Mouse (Mus musculus) monocyte, adult 5-6 weeks (primary cell): ENCODE measurements around the gene Rhoa. TPM values are rescaled to one million over a fixed set of nuclear protein-coding genes. Genes with fewer than 3 reads are reported as not detected.
"Not testable (repeated sequence)": the region's sequence is repeated elsewhere in the genome, so short reads cannot be mapped to it uniquely, and the experiment has no call there.

Source experiments
- ATAC-seq: fragments of 153-309, 156-312 bp; replicated peaks from 2 replicates; pipeline ENCODE4 v1.8.0; 2017; ENCODE audit warnings: mild to moderate bottlenecking; ENCODE audit not compliant: low TSS enrichment, insufficient number of reproducible peaks, severe bottlenecking, poor library complexity, low FRiP score
- total RNA-seq: library from RNA; stranded (forward); fragments of 200-1000, 200-491, 200-594 nt; gene quantifications from 3 replicates; pipeline ENCODE4 v1.2.3, GENCODE M21; 2017

The Rhoa gene
- total RNA-seq, result 777 to 880 TPM (median 867 TPM) in 3 replicates

GRCm38 (mm10) chr9:108305629-108306520 is at the start of gene Rhoa, which contains the start of gene Tcta:
Gene Rhoa, plus strand, starts transcription at chr9:108306129.
Gene Tcta, minus strand, starts transcription at chr9:108306160.
- peak; percentile 85 for ATAC-seq

GRCm38 (mm10) chr9:108260526-108260925 is 45.4 kb upstream of the Rhoa start:
- ATAC-seq, result no peak

- no peak for ATAC-seq
Observed at GRCm38 (mm10) chr9:108261865-108262264, 44.1 kb upstream of the Rhoa start.

GRCm38 (mm10) chr9:108262494-108263049 is 43.4 kb upstream of the Rhoa start:
- no peak for ATAC-seq

GRCm38 (mm10) chr9:108263131-108263681 is 42.7 kb upstream of the Rhoa start:
- ATAC-seq, result no peak

- ATAC-seq, result peak; percentile 88
Observed at GRCm38 (mm10) chr9:108263690-108264190, 42.2 kb upstream of the Rhoa start, which contains the start of gene Dag1. Gene Dag1, minus strand, starts transcription at chr9:108263958.

- ATAC-seq, result 0 out of 2 replicates have a peak, but pooled peaks have one; percentile 1
Observed at GRCm38 (mm10) chr9:108264191-108264921, 41.6 kb upstream of the Rhoa start.

- ATAC-seq, result no peak
Observed at GRCm38 (mm10) chr9:108266261-108266935, 39.5 kb upstream of the Rhoa start.

- no peak for ATAC-seq
Observed at GRCm38 (mm10) chr9:108267691-108268090, 38.2 kb upstream of the Rhoa start.

- not testable (repeated sequence) for ATAC-seq
Observed at GRCm38 (mm10) chr9:108268701-108269100, 37.2 kb upstream of the Rhoa start.

- no peak for ATAC-seq
Observed at GRCm38 (mm10) chr9:108271941-108272340, 34.0 kb upstream of the Rhoa start.

GRCm38 (mm10) chr9:108272691-108273090 is 33.2 kb upstream of the Rhoa start:
- ATAC-seq, result no peak

- no peak for ATAC-seq
Observed at GRCm38 (mm10) chr9:108273485-108273884, 32.4 kb upstream of the Rhoa start.

GRCm38 (mm10) chr9:108274476-108275330 is 31.2 kb upstream of the Rhoa start:
- no peak for ATAC-seq

GRCm38 (mm10) chr9:108275331-108275659 is 30.6 kb upstream of the Rhoa start:
- no peak for ATAC-seq

GRCm38 (mm10) chr9:108278697-108279450 is 27.1 kb upstream of the Rhoa start:
- ATAC-seq, result peak; percentile 56; the same call in 1 of the 2 replicates
